Mouse (Mus musculus): Measurements from ENCODE around the gene Eif4enif1. TPM values are rescaled to one million over a fixed set of nuclear protein-coding genes. Genes with fewer than 3 reads are reported as not detected.
"Not testable (repeated sequence)": the region's sequence is repeated elsewhere in the genome, so short reads cannot be mapped to it uniquely, and the experiment has no call there.

Gene Eif4enif1
- polyA plus RNA-seq, 1 experiment: 32.8 TPM

DNA sequence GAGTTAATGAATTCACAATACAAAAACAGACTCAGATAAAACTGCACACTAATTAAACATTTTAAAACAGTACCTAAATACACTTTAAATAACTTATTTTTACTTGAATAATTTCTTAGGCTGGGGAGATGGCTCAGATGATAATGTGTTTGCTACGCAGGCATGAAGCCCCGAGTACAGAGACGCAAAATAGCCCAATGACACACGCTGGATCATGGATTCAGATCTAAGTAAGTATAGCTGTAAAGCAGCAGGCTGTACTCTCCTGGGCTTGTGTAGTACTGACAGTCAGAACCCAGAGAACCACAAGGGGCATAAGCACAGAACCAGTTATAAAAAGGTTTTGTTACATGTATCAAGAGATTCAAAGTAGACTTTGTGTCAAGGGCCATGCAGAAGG is 35.1 kb upstream of the Eif4enif1 start:
- DNase-seq: peak; percentile 25
- H3K4me1 ChIP-seq (ENCODE audit: control insufficient read depth, insufficient read depth, low read length); H3K36me3 ChIP-seq (ENCODE audit: control insufficient read depth, insufficient read depth, low read length); H3K27ac ChIP-seq (ENCODE audit: insufficient read depth, low read depth, low read length); H3K27me3 ChIP-seq (replicated peaks; ENCODE audit: control insufficient read depth, insufficient read depth, low read length); H3K4me3 ChIP-seq (ENCODE audit: insufficient read depth, low read depth, low read length): not testable (repeated sequence)
- 90% methylated on average over 4 of the region's 4 CpGs for WGBS

DNA sequence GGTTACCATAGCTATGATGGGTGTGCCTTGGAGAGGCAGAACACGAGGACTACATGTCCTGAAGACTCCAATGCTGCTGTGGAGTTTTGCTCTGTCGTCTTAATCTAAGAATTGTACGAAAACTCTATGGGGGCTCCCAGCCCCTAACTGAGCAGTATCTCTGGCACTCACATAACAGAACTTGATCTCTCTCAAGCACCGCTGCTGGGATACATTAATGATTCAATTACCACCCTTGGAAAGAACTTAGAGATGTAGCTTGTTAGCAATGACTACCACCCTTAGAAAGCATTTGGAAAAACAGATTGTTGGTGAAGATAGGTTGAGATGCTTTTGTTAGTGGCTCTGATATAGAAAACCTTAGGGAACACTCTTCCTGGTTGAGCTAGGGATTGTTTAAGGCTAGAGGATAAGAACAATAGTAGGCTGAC is 34.6 kb upstream of the Eif4enif1 start:
- not testable (repeated sequence) for H3K36me3 ChIP-seq (ENCODE audit: control insufficient read depth, insufficient read depth, low read length); H3K4me1 ChIP-seq (ENCODE audit: control insufficient read depth, insufficient read depth, low read length); H3K4me3 ChIP-seq (ENCODE audit: insufficient read depth, low read depth, low read length); H3K27ac ChIP-seq (ENCODE audit: insufficient read depth, low read depth, low read length); H3K27me3 ChIP-seq (replicated peaks; ENCODE audit: control insufficient read depth, insufficient read depth, low read length)
- 74% methylated on average over 4 of the region's 4 CpGs for WGBS
- peak; percentile 74 for DNase-seq

DNA sequence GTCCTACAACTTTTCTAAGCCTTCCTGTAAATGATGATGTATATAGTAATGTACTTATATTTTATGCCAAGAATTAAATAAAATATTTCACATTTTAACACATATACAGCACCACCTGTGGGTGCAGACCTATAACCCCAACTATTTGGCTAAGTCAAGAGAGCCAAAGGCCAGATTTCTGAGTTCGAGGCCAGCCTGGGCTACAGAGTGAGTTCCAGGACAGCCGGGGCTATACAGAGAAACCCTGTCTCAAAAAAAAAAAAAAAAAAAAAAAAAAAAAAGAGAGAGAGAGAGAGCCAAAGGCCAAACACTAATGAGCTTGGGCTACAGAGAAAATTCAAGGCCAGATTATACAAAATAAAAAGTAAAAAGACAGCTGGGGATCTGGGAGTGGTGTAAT is 33.1 kb upstream of the Eif4enif1 start:
- DNase-seq: peak; percentile 48
- H3K27ac ChIP-seq (ENCODE audit: insufficient read depth, low read depth, low read length); H3K4me3 ChIP-seq (ENCODE audit: insufficient read depth, low read depth, low read length); H3K4me1 ChIP-seq (ENCODE audit: control insufficient read depth, insufficient read depth, low read length); H3K27me3 ChIP-seq (replicated peaks; ENCODE audit: control insufficient read depth, insufficient read depth, low read length); H3K36me3 ChIP-seq (ENCODE audit: control insufficient read depth, insufficient read depth, low read length): not testable (repeated sequence)
- WGBS: 67% methylated on average over 2 of the region's 2 CpGs

GRCm38 (mm10) chr11:3171931-3172330 is 30.3 kb upstream of the Eif4enif1 start:
- DNase-seq: peak; percentile 64
- H3K4me1 ChIP-seq (ENCODE audit: control insufficient read depth, insufficient read depth, low read length); H3K27ac ChIP-seq (ENCODE audit: insufficient read depth, low read depth, low read length); H3K27me3 ChIP-seq (replicated peaks; ENCODE audit: control insufficient read depth, insufficient read depth, low read length); H3K36me3 ChIP-seq (ENCODE audit: control insufficient read depth, insufficient read depth, low read length); H3K4me3 ChIP-seq (ENCODE audit: insufficient read depth, low read depth, low read length): not testable (repeated sequence)
- 72% methylated on average over 1 of the region's 1 CpGs for WGBS

DNA sequence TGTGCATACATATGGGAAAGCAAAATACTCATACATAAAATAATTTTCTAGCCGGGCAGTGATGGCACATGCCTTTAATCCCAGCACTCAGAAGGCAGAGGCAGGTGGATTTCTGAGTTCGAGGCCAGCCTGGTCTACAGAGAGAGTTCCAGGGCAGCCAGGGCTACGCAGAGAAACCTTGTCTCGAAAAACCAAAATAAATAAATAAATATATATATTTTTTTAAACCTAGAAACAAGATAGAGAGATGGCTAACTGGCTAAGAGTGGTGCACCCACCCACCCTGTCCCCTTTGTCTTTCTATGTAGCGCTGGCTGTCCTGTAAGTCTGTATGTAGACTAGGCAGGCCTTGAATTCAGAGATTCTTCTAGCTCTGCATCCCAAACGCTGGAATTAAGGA is 29.7 kb upstream of the Eif4enif1 start:
- H3K27ac ChIP-seq (ENCODE audit: insufficient read depth, low read depth, low read length); H3K4me1 ChIP-seq (ENCODE audit: control insufficient read depth, insufficient read depth, low read length); H3K27me3 ChIP-seq (replicated peaks; ENCODE audit: control insufficient read depth, insufficient read depth, low read length); DNase-seq; H3K4me3 ChIP-seq (ENCODE audit: insufficient read depth, low read depth, low read length); H3K36me3 ChIP-seq (ENCODE audit: control insufficient read depth, insufficient read depth, low read length): not testable (repeated sequence)
- WGBS: 63% methylated on average over 5 of the region's 6 CpGs

- H3K27ac ChIP-seq (ENCODE audit: insufficient read depth, low read depth, low read length); H3K4me3 ChIP-seq (ENCODE audit: insufficient read depth, low read depth, low read length); H3K4me1 ChIP-seq (ENCODE audit: control insufficient read depth, insufficient read depth, low read length); H3K27me3 ChIP-seq (replicated peaks; ENCODE audit: control insufficient read depth, insufficient read depth, low read length); H3K36me3 ChIP-seq (ENCODE audit: control insufficient read depth, insufficient read depth, low read length): not testable (repeated sequence)
- WGBS: 82% methylated on average over 11 of the region's 11 CpGs
- peak; percentile 75 for DNase-seq
These were observed 28.5 kb upstream of the Eif4enif1 start for GRCm38 (mm10) chr11:3173425-3174318.

- peak; percentile 36 for DNase-seq
- not testable (repeated sequence) for H3K36me3 ChIP-seq (ENCODE audit: control insufficient read depth, insufficient read depth, low read length); H3K27ac ChIP-seq (ENCODE audit: insufficient read depth, low read depth, low read length); H3K27me3 ChIP-seq (replicated peaks; ENCODE audit: control insufficient read depth, insufficient read depth, low read length); H3K4me1 ChIP-seq (ENCODE audit: control insufficient read depth, insufficient read depth, low read length); H3K4me3 ChIP-seq (ENCODE audit: insufficient read depth, low read depth, low read length)
- 85% methylated on average over 6 of the region's 6 CpGs for WGBS
These were observed 23.0 kb upstream of the Eif4enif1 start for GRCm38 (mm10) chr11:3178968-3179725.

GRCm38 (mm10) chr11:3179726-3180092 is 22.5 kb upstream of the Eif4enif1 start:
- WGBS: 85% methylated on average over 7 of the region's 7 CpGs
- H3K36me3 ChIP-seq (ENCODE audit: control insufficient read depth, insufficient read depth, low read length); H3K4me1 ChIP-seq (ENCODE audit: control insufficient read depth, insufficient read depth, low read length); H3K27ac ChIP-seq (ENCODE audit: insufficient read depth, low read depth, low read length); H3K4me3 ChIP-seq (ENCODE audit: insufficient read depth, low read depth, low read length); H3K27me3 ChIP-seq (replicated peaks; ENCODE audit: control insufficient read depth, insufficient read depth, low read length): not testable (repeated sequence)
- DNase-seq: peak; percentile 53

DNA sequence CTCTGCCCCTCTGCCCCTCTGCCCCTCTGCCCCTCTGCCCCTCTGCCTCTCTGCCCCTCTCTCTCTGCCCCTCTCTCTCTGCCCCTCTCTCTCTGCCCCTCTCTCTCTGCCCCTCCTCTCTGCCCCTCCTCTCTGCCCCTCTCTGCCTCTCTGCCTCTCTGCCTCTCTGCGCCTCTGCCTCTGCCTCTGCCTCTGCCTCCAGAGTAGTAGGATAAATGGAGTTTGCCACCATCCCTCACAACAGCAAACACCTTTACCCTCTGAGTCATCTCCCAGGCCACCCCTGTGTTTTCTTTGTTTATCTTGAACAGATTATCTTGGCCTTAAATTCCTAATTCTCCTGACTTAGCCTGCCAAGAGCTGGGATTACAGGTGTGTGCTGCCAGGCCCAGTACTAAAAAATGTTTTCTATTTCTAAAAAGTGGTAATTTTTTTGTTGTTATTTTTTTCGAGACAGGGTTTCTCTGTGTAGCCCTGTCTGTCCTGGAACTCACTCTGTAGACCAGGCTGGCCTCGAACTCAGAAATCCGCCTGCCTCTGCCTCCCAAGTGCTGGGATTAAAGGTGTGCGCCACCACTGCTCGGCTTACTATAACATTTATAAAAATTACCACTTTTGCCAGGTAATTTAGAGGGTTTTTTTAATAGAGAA is 21.6 kb upstream of the Eif4enif1 start:
- not testable (repeated sequence) for H3K27ac ChIP-seq (ENCODE audit: insufficient read depth, low read depth, low read length); H3K36me3 ChIP-seq (ENCODE audit: control insufficient read depth, insufficient read depth, low read length); H3K4me3 ChIP-seq (ENCODE audit: insufficient read depth, low read depth, low read length); H3K4me1 ChIP-seq (ENCODE audit: control insufficient read depth, insufficient read depth, low read length); H3K27me3 ChIP-seq (replicated peaks; ENCODE audit: control insufficient read depth, insufficient read depth, low read length)
- 70% methylated on average over 6 of the region's 6 CpGs for WGBS
- peak; percentile 25 for DNase-seq

DNA sequence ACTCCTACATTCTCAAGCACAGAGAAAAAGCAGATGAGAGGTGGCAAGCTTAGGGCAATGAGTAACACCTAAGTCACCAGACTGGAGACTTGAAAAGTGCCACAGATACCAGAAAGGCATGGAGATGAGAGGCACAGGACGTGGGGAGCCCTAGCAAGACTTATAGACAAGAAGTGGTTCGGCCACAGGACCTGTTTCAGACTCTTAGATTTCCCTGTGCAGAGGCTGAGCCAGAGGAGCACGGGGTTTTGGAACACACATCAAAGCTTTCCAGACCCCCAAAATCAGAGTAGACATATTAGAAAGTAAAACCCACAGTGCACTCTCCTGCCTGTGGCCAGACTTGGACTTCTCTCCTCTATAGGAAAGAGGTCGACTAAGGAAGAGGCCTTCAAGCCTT is 20.9 kb upstream of the Eif4enif1 start:
- not testable (repeated sequence) for H3K27ac ChIP-seq (ENCODE audit: insufficient read depth, low read depth, low read length); H3K36me3 ChIP-seq (ENCODE audit: control insufficient read depth, insufficient read depth, low read length); H3K27me3 ChIP-seq (replicated peaks; ENCODE audit: control insufficient read depth, insufficient read depth, low read length); H3K4me3 ChIP-seq (ENCODE audit: insufficient read depth, low read depth, low read length); H3K4me1 ChIP-seq (ENCODE audit: control insufficient read depth, insufficient read depth, low read length)
- peak; percentile 78 for DNase-seq
- WGBS: 59% methylated on average over 4 of the region's 4 CpGs

GRCm38 (mm10) chr11:3181971-3182370 is 20.2 kb upstream of the Eif4enif1 start:
- WGBS: 82% methylated on average over 1 of the region's 1 CpGs
- not testable (repeated sequence) for H3K4me1 ChIP-seq (ENCODE audit: control insufficient read depth, insufficient read depth, low read length); H3K27me3 ChIP-seq (replicated peaks; ENCODE audit: control insufficient read depth, insufficient read depth, low read length); H3K36me3 ChIP-seq (ENCODE audit: control insufficient read depth, insufficient read depth, low read length); H3K27ac ChIP-seq (ENCODE audit: insufficient read depth, low read depth, low read length); DNase-seq; H3K4me3 ChIP-seq (ENCODE audit: insufficient read depth, low read depth, low read length)

Data from kidney, adult 2 months (tissue).